Mouse (Mus musculus) cerebellum, adult 2 months (tissue): ENCODE measurements around the gene Cdh6.

Experiments
- CTCF ChIP-seq: fragments of 200-500 bp; IDR thresholded peaks from 2 replicates; pipeline ENCODE4 v1.5.1; 2011; ENCODE audit warnings: low read depth, mild to moderate bottlenecking, control low read depth, low read length, moderate library complexity, borderline replicate concordance; ENCODE audit not compliant: insufficient read depth
- POLR2A ChIP-seq: fragments of 200-500 bp; IDR thresholded peaks from 2 replicates; pipeline ENCODE4 v1.6.1; 2011; ENCODE audit warnings: low read length, control low read depth, borderline replicate concordance; ENCODE audit not compliant: insufficient read depth

DNA sequence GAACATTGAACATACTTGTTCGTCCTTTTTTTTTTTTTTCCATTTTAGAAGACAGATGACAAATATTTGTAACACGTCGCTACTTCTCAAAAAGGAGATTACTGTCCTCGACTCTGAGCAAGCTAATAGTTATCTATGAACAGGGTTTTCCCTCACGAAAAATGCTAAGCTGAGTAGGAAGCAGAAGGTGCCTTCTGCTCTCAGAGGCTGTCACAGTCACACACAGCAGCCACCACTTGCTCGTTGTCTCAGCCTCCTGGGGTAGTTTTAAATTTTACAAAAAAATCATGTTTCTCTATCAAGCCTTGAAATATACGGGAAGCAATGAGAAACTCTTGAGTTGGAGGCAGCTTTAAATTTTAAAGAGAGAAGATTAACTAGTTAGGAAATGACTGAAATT, 125.6 kb downstream of the Cdh6 start:
- TF ChIP-seq CTCF (no peak), POLR2A (no peak)
